Mouse (Mus musculus): ENCODE measurements around the gene Rere. TPM values are rescaled to one million over a fixed set of nuclear protein-coding genes. Genes with fewer than 3 reads are reported as not detected.

The Rere gene
- total and polyA plus RNA-seq, 3 experiments: 3.1 to 36.5 (median 8.7) TPM

DNA sequence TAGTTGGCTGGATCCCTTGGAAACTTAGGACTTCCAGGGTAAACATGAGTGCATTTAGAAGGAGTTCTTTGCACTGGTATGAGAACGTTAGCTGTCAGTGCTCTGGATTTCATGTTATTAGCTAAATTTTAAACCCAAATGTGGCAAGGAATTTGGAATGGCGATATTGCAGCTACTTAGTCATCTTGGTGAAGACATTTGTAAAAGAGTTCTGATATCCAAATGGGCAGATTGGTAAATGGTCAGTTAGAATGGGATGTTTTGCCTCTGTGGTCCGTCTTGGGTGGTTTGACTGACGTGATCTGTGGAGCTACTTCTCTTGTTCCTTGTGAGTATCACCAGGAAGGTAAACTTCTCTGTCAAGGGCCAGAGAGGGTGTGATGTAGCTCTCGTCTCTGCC lies 132.8 kb downstream of the Rere start:
- Histone ChIP-seq H3K4me2 (ENCODE audit: insufficient read depth, low read depth, poor library complexity, severe bottlenecking) (no peak overlapping the region), H3K4me1 (ENCODE audit: control insufficient read depth in 1 of 2, insufficient read depth in 2 of 2) (peaks cover 0 to 28% of the 10 kb centered on the region in 2 experiments; a peak in 2 of 4 replicates)
- dilution Hi-C loops (cut with MboI; ENCODE audit: extremely low pct_ligation_motif_present, extremely low pct_unique_long_range_greater_than_20kb, low sequenced_read_pairs): no loop called here

DNA sequence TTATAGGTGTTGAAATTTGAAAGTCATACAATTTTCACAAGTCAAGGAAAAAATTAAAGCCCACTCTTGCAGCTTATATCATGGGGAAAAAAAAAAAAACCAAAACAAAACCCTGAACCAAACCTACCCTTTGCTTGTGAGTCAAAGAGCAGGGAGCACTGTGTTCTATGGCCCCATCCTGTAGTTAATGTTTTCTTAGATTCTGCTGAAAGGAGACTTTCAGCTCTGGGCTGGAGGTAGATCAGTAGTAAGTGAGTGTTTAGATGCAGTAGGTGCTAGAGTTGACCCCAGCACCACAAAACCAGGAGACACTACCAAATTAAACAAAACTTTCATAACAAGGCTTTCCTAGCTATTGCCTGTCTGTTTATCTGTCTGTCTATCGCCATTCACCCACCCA lies 133.3 kb downstream of the Rere start:
- Histone ChIP-seq H3K27me3 (replicated peaks) (no peaks in the 10 kb centered on the region), H3K36me3 (replicated peaks in 1 of 2; ENCODE audit: control insufficient read depth in 1 of 2, insufficient read depth in 1 of 2, low read length in 1 of 2) (peaks cover 3 to 50% of the 10 kb centered on the region in 2 experiments), H3K4me3 (replicated peaks in 1 of 3; ENCODE audit: low read depth in 2 of 3, low read length in 2 of 3, poor library complexity in 1 of 3) (no peak overlapping the region), H3K79me2 (replicated peaks; ENCODE audit: control insufficient read depth, extremely low read depth, insufficient read depth, poor library complexity, severe bottlenecking) (peaks cover 11% of the 10 kb centered on the region), H3K27ac (ENCODE audit: insufficient read depth, low read depth) (no peak overlapping the region), H3K4me2 (ENCODE audit: insufficient read depth, low read depth, poor library complexity, severe bottlenecking) (no peak overlapping the region), H3K9ac (ENCODE audit: insufficient read depth, low read depth) (no peak overlapping the region), H3K9me3 (replicated peaks; ENCODE audit: low read length) (no peaks in the 10 kb centered on the region), H3K4me1 (ENCODE audit: control insufficient read depth in 1 of 2, insufficient read depth in 2 of 2) (peaks cover 0 to 32% of the 10 kb centered on the region in 2 experiments; a peak in 2 of 4 replicates)
- dilution Hi-C loops (cut with MboI; ENCODE audit: extremely low pct_ligation_motif_present, extremely low pct_unique_long_range_greater_than_20kb, low sequenced_read_pairs): no loop called here
- in situ Hi-C loops (cut with MboI; ENCODE audit: low pct_ligation_motif_present, low pct_unique_long_range_greater_than_20kb, low sequenced_read_pairs): no loop called here
- DNase-seq (ENCODE audit: extremely low read depth): no peak
- TF ChIP-seq CHD1 (IDR thresholded peaks at IDR 0.05; ENCODE audit: low read depth, low read length) (no peak), JUND (conservative IDR thresholded peaks at IDR 0.05; ENCODE audit: low read depth, low read length) (no peak)

More for the DNA sequence above, 132.8 kb downstream of the Rere start:
- peaks cover 11% of the 10 kb centered on the region for H3K79me2 ChIP-seq (replicated peaks; ENCODE audit: control insufficient read depth, extremely low read depth, insufficient read depth, poor library complexity, severe bottlenecking)
- DNase-seq (ENCODE audit: extremely low read depth): no peak
- H3K27ac ChIP-seq (ENCODE audit: insufficient read depth, low read depth): no peak overlapping the region
- H3K9ac ChIP-seq (ENCODE audit: insufficient read depth, low read depth): no peak overlapping the region
- peaks cover 3 to 54% of the 10 kb centered on the region in 2 experiments for H3K36me3 ChIP-seq (replicated peaks in 1 of 2; ENCODE audit: control insufficient read depth in 1 of 2, insufficient read depth in 1 of 2, low read length in 1 of 2)
- no peaks in the 10 kb centered on the region for H3K27me3 ChIP-seq (replicated peaks)
- no peak for TF ChIP-seq POLR2A (IDR thresholded peaks at IDR 0.05; ENCODE audit: low read depth, low read length)
- TF ChIP-seq GABPA (IDR thresholded peaks at IDR 0.05; ENCODE audit: insufficient replicate concordance, low read depth, low read length): no peak
- no peak for TF ChIP-seq JUND (conservative IDR thresholded peaks at IDR 0.05; ENCODE audit: low read depth, low read length)
- TF ChIP-seq IRF4 (IDR thresholded peaks at IDR 0.05; ENCODE audit: low read depth, low read length): no peak
- TF ChIP-seq MXI1 (IDR thresholded peaks at IDR 0.05; ENCODE audit: low read depth, low read length): no peak
- no peak for TF ChIP-seq MEF2A (IDR thresholded peaks at IDR 0.05; ENCODE audit: borderline replicate concordance, low read depth, low read length)
- TF ChIP-seq KAT2A (IDR thresholded peaks at IDR 0.05; ENCODE audit: insufficient replicate concordance, low read length): no peak
- TF ChIP-seq USF1 (IDR thresholded peaks at IDR 0.05; ENCODE audit: low read depth, low read length): no peak
- no peak overlapping the region for H3K4me3 ChIP-seq (replicated peaks in 1 of 3; ENCODE audit: low read depth in 2 of 3, low read length in 2 of 3, poor library complexity in 1 of 3)
- in situ Hi-C loops (cut with MboI; ENCODE audit: low pct_ligation_motif_present, low pct_unique_long_range_greater_than_20kb, low sequenced_read_pairs): no loop called here
- no peaks in the 10 kb centered on the region for H3K9me3 ChIP-seq (replicated peaks; ENCODE audit: low read length)

DNA sequence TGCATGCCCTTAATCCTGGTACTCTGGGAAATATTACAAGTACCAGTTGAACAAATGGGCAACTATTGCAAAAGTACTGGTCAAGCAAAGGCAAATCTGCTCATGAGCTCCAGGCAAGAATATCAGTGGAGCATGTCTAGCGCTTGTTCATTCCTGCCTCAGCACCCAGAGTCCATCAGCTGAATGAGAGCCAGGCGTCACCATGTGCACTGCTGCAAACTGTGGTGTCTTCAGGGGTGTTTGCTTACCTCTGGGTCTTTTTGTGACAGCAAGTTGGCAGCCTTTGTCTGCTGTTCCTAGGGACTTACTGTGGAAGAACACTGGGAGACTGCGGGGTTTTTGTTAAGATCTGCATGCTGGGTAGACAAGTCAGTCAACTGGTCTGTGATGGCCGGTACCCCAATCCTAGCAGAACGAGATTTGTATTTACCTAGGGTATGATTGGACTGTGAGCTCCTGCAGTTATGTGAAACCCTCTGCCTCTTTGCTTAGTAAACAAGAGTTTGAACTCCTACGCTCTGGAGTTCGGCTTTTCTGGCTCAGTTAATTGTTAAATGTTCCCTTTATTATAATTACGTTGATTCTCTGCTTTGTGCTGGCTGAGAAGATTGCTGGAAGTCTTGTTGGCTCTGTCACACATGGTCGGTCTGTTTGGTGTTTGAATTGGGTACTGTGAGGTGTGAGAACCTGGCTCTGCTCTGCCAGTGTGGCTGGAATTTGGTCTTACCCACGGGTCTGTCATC lies 134.0 kb downstream of the Rere start:
- dilution Hi-C loops (cut with MboI; ENCODE audit: extremely low pct_ligation_motif_present, extremely low pct_unique_long_range_greater_than_20kb, low sequenced_read_pairs): no loop called here
- Histone ChIP-seq H3K4me3 (replicated peaks in 1 of 3; ENCODE audit: low read depth in 2 of 3, low read length in 2 of 3, poor library complexity in 1 of 3) (no peak overlapping the region), H3K27ac (ENCODE audit: insufficient read depth, low read depth) (no peak overlapping the region), H3K79me2 (replicated peaks; ENCODE audit: control insufficient read depth, extremely low read depth, insufficient read depth, poor library complexity, severe bottlenecking) (peaks cover 10% of the 10 kb centered on the region), H3K36me3 (replicated peaks in 1 of 2; ENCODE audit: control insufficient read depth in 1 of 2, insufficient read depth in 1 of 2, low read length in 1 of 2) (peaks cover 3 to 46% of the 10 kb centered on the region in 2 experiments), H3K9me3 (replicated peaks; ENCODE audit: low read length) (no peaks in the 10 kb centered on the region), H3K27me3 (replicated peaks) (no peaks in the 10 kb centered on the region), H3K9ac (ENCODE audit: insufficient read depth, low read depth) (no peak overlapping the region), H3K4me2 (ENCODE audit: insufficient read depth, low read depth, poor library complexity, severe bottlenecking) (no peak overlapping the region), H3K4me1 (ENCODE audit: control insufficient read depth in 1 of 2, insufficient read depth in 2 of 2) (peaks cover 2 to 37% of the 10 kb centered on the region in 2 experiments; a peak in 3 of 4 replicates)
- in situ Hi-C loops (cut with MboI; ENCODE audit: low pct_ligation_motif_present, low pct_unique_long_range_greater_than_20kb, low sequenced_read_pairs): no loop called here
- TF ChIP-seq POLR2A (IDR thresholded peaks at IDR 0.05; ENCODE audit: low read depth, low read length) (no peak), IRF4 (IDR thresholded peaks at IDR 0.05; ENCODE audit: low read depth, low read length) (no peak), CTCF (conservative IDR thresholded peaks at IDR 0.05 in 1 of 2, IDR thresholded peaks at IDR 0.05 in 1 of 2; ENCODE audit: low read depth in 2 of 2, low read length in 2 of 2) (no peak), NELFE (IDR thresholded peaks at IDR 0.05; ENCODE audit: low read depth, low read length) (no peak), E2F4 (IDR thresholded peaks at IDR 0.05; ENCODE audit: insufficient replicate concordance, low read depth, low read length) (no peak), ETS1 (conservative IDR thresholded peaks at IDR 0.05; ENCODE audit: low read depth, low read length) (no peak), ZC3H11A (IDR thresholded peaks at IDR 0.05; ENCODE audit: low read depth, low read length) (no peak), GABPA (IDR thresholded peaks at IDR 0.05; ENCODE audit: insufficient replicate concordance, low read depth, low read length) (no peak), MAZ (IDR thresholded peaks at IDR 0.05; ENCODE audit: low read depth, low read length) (no peak), ZMIZ1 (IDR thresholded peaks at IDR 0.05; ENCODE audit: low read depth, low read length) (no peak), USF2 (conservative IDR thresholded peaks at IDR 0.05; ENCODE audit: low read depth, low read length) (no peak), ZKSCAN1 (IDR thresholded peaks at IDR 0.05; ENCODE audit: borderline replicate concordance, low read depth, low read length) (no peak), UBTF (IDR thresholded peaks at IDR 0.05; ENCODE audit: low read depth, low read length) (no peak)
- no peak for DNase-seq (ENCODE audit: extremely low read depth)

Data from CH12.LX (cell line).